Mouse (Mus musculus) frontal cortex, postnatal 36 days (tissue): Measurements from ENCODE around the gene Padi6.

Experiments used
- DNase-seq, 2 experiments: peaks; one replicate each; pipeline ENCODE4 v3.0.0; 2022; ENCODE audit warnings: low spot score in 2 of 2

Gene Padi6

DNA sequence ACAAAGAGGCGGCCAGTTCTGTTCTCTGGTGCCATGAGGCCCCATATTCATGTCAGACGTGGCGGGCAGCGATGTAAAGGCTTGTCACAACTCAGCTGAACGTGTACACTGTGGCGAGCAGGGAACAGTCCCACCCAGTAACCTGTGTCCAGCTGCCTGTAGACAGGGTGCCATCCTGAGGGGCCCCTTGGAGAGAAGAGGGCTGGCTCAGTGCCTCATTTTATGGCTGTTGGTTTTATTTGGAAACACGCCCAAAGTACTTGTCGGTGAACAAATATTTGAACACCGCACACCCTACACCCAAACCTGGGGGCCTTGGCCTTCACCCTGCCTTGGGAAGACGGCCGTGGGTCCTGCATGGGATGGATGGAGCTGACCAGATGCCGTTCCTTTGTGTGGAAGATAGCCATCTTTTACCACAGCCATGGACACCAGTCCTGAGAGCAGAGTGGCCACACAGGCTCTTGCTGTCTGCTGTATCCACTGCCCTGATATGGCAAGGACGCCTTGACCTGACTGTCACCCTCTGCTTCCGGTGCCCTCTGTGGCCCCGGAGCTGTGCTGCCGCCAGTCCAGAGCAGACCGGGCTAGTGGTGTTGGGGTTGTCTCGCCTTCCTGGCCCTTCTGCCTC, 34.0 kb downstream of the Padi6 start:
- no peak for DNase-seq

DNA sequence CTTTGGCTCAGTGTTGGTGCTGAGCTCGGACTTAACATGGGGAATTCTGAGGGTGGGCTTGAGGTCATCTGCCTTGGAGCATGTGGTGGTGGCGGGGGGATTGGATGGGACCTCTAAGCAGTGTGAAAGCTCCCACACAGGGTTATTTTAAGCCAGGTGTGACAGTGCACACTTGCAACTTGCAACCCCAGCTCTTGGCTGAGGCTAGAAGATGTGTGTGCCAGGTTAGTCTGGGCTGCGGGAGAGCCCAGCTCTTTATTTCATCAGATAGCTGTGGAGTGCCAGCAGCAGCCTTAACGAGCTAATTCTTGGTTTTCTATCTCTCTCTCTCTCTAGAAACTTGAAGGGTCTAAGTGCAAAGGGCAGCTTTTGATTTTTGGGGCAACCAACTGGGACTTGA, 34.8 kb downstream of the Padi6 start:
- no peak for DNase-seq

DNA sequence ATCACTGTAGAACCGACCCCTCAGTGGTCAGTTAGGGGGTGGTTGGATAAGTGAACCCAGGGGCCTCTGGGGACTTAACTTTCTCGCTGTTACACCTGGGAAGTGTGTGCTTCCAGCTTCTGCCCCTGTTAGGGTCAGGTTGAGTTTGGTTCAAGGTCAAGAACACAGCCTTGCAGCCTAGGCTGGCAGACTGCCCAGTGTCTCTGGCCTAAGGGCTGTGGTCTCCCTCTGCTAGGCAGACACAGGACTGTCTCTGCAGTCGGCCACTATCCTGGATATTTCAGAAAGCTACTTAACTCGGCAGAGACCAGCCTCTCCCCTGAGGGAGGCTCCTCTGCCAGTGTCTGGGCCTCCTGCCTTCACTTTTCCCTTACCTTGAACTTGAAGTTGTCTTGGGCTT, 38.3 kb downstream of the Padi6 start:
- no peak for DNase-seq

DNA sequence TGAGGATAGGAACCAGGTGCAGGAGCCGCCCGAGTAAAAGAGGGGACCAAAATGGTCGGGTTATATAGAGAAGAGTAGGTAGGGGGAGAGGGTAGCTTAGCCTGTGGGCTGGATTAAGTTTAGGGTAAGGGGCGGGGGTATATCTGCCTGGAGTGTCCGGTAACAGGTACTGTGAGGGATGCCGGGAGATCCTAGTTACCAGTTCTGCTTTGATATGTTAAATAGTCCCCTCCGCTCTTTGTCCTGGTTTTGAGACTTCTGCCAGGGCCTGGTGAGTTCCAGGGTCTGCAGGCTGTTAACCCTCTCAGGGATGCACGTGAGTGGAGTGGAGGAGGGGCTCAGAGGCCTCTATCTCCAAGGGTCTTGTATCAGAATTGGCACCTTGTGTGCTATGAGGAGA, 38.8 kb downstream of the Padi6 start:
- DNase-seq: no peak

DNA sequence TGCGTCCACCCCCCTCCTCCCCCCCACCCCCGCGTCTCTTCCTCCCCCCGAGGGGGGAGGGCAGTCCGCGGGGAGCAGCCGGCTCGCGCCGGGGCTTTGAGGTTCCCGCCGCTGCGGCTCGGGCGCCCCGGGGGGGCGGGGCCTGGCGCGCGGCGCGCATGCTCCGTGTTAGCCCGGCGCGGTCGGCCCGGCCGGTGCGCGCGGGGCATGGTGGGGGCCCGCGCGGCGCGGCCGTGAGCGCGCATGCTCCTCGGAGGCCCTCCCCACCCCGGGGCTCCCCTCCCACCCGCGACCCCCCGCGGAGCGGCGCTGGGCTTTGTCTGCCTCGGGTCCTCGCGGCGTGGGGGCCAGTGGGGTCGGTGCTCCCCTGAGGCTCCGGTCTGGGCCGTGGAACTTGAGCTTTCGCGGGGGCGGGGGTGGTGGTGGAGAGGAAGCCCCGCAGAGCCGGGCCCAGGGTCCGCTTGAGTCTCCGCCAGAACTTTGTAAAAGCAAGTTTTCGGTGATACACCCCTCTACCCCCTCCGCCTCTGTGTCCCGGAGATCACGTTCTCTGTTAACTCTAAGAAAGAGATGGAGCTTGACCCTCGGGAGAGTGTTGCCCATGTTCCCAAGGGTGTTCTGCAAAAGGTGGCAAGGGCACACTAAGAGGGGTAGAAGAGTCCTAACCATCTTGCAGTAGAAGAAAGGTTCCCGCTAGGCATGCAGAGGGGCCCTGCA, 39.7 kb downstream of the Padi6 start:
- peak; percentile 71 to 72 for DNase-seq

DNA sequence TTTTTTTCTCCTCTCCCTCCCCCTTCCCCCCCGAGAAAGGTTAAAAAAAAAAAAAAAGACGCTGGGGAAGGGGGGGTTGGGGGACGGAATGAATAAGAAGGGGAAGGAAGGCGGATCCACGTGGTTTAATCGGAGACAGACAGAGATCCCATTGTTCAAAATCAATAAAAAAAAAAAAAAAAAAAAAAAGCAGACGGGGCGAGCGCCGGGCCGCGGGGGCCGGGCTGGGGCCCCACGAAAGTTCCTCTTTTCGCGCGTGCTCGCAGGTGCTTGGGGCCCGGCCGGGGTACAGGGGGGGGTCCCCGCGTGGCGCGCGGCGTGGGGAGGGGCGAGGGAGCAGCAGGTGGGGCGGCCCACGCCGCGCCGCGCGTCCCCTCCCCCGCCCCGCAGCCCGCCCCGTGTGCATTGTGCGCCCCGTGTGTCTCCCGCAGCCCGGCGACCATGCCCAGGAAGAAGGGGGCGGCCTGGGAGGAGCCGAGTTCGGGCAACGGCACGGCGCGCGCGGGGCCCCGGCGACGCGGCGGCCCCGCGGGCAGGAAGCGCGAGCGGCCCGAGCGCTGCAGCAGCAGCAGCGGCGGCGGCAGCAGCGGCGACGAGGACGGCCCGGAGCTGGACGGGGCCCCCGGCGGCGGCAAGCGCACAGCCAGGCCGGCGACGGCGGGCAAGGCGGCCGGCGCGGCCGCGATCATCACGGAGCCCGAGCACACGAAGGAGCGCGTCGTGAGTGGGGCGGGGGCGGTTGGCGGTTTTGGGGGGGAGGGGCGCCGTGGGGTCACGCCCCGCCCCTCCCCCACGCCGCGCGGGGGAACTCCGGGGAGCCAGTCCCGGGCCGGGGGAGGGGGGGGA, 40.5 kb downstream of the Padi6 start:
- DNase-seq: no peak

DNA sequence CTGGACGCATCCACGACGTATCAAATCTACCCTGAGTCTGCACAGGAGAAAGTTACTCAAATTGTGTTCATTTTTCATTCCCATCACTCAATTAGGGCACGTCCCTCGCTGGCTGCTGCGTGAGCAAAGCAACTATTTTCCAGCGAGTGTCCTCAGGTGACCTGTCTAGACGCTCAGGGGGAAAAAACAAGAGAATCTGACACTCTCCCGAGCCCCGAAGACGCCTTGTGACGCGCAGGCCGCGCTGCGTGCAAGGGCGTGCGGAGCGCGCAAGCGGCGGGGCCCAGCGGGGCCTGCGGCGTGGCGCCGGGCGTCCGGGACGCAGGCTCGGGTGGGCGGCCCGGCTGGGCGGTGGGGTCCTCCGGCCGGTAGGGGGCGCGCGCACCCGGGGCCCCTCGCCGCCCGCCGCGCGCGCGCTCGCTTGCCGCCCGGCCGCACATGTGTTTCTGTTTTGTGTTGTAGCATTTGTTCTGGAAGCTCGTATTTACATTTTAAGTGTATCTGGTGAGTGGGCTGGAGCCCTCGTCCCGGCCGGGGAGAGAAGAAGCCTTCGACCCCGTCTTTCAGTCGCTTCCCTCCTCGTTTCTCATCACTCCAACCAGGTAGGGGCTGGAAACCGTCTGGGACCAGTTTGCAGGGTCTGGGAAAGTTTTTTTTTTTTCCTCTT, 41.3 kb downstream of the Padi6 start:
- DNase-seq: peak; percentile 76 to 81

DNA sequence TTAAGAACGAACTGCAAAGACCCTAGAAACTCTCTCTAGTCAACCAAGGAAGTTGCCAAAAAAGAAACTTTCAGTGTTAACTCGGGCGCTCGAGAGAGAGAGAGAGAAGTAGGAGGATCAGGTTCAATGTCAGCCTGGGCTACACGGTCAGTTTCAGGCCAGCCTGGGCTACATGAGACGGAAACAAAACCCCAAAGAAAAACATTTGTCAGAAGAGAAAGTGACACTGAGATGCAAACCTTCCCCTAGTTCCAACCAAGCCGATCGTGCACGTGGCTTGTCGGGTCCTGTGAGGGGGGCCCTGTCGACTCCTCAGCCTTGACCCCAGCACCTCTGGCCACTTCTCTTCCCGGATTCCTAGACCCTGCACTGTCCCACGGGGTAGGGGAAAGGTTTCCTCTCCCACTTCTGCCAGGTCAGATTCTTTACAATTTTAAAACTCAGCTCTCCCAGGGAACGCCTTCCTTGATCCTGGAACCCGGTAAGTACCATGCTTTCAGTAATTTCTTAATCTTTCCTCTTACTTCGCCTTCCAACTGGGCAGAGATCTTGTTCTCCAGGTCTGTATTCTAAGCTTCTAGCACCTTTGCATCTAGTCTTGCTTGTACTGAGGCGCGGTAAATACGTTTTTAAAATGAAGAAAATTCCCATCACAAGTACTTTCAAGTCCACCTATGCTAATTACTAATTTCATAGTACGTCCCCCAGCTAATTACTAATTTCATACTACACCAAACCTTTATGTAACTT, 42.0 kb downstream of the Padi6 start, which contains the start of gene Rcc2:
Gene Rcc2 (plus strand): TSS at position 273 of the 750 bp plus-strand sequence.
- DNase-seq: no peak

DNA sequence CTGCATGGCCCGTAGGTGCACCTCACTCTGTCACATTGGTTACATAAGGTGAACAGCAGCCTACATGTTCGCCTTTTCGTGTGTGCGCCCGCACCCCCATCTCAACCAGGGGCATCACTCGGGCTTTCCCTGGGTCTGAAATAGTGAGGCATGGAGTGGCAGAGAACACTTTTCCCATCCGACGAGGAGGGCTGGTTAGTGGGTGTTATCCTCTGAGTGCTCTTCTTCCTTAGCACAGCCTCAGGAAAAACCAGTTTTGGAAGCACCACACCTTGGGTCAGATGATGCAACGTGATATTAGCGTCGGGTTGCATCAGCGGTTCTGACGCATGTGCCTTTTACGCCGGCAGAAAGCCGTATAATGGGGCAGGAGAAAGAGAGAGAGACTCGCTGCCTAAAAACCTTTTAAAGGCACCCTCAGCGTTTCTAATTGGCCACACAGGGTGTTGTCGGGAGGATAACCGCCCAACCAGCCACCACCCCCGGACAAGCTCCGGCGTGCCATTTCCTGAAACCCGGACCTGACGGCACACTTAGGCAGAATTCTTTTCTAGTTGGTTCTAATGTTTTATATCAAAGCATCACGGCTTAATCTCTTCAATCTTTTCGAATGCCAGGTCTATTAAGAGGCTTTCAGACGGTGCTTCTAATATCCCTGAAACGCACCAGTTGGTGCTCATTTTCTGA, 42.9 kb downstream of the Padi6 start:
- DNase-seq: peak; percentile 64 to 81

DNA sequence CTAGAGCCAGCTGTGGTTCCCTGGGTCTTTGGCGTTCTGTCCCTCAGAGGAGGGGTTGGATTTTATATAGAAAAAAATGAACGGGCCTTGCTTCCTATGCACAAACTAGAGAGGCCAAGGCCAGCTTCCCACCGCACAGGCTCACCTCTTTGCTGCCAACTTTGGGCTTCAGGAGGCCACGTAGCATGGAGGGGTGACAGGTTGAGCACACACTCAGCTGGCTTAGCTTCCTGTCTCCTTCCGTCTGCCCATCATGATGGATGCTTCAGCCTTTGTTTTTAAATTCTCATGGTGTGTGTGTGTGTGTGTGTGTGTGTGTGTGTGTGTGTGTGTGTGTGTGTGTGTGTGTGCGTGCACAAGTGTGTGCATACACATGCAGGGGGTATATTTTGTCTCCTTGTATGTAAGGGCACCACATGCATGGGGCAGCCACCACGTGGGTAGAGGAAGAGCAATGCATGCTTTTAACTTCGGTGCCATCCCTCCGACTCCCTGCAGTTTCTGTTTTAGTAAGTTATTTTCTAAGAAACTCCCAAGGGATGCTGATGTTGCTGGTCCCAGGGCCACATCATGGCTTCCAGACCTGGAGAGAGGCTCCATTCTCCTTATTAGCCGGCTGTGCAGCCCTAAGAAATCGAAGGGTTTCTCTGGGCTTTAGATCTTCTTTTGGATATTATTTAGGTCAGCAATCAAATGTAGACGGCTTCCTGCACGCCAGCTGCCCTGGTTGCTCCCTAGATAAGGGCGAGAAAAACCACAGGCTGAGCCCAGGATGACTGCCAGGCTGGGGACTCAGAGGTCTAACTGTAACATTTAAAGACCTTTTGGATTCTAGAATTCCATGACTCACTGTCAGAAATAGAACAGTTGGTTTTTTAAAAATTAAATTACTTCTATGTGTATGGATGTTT, 46.5 kb downstream of the Padi6 start:
- DNase-seq: no peak

DNA sequence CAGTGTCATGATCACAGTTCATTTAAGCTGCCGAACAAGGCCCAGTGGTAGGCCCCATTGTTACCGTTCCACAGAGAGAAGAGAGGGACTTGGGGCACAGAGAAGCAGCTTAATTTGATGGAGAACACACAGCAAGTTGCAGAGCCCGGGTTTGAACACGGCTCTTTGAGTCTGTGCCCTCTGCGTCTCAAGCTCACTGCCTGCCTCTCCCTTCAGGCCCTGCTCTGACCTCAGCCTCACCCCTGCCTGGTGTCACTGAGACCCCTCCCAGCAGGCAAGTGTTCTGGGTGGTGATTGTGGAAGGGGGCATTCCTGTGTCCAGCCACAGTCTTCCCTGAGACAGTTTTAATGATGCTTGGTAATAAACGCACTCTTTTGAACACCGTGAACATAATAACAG, 47.3 kb downstream of the Padi6 start:
- no peak for DNase-seq

DNA sequence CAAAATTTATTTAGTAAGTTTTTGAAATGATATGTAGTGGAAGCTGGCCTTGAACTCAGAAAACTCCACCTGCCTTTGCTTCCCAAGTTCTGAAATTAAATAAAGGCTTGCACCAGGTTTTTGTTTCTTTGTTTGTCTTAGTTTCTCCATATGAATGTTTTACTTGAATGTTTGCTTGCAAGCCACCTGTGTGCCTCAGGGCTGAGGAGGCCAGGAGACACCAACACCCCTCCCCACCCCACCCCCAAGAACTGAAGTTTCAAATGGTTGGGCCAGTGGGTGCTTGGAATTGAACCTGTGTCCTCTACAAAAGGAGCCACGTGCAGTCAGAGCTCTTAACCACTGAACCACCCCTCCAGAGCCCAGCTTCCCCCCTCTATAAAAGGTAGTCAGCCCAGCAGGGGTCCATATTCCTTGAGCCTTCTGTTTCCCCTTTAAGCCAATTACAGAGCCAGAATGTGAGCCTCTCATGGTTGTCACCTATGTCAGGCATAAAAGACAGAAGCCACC, 47.8 kb downstream of the Padi6 start:
- DNase-seq: no peak

DNA sequence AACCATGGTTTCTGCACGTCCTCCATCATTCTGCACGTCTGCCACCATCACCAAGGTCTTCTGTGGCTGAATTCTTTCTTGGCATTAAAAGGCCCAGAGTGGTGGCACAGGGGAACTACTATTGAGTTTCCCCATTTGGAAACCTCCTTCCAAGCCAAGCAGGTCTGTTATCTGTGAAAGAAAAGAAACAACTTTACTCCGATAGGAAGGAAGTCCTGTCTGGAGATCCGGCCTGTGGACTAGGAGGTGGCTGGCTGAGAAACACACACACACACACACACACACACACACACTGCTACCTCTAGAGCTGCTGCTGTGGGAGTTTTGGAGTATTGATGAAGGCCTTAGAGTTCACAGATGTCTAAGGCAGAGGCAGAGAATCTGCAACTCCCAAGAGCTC, 48.9 kb downstream of the Padi6 start:
- no peak for DNase-seq

DNA sequence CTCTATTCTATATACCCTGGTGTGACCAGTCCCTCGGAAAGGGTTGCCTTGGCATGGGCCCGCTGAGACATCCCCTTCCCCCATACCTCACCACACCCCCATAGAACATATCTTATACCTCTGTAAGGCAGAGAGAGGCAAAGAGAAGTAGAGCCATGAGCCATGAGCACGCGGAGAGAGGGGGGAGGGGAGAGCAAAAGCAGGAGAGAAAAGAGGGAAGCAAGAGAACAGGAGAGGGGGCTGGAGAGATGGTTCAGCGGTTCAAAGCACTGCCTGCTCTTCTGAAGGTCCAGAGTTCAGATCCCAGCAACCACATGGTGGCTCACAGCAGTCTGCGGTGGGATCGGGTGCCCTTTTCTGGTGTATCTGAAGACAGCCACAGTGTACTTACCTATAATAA, 51.0 kb downstream of the Padi6 start:
- no peak for DNase-seq

DNA sequence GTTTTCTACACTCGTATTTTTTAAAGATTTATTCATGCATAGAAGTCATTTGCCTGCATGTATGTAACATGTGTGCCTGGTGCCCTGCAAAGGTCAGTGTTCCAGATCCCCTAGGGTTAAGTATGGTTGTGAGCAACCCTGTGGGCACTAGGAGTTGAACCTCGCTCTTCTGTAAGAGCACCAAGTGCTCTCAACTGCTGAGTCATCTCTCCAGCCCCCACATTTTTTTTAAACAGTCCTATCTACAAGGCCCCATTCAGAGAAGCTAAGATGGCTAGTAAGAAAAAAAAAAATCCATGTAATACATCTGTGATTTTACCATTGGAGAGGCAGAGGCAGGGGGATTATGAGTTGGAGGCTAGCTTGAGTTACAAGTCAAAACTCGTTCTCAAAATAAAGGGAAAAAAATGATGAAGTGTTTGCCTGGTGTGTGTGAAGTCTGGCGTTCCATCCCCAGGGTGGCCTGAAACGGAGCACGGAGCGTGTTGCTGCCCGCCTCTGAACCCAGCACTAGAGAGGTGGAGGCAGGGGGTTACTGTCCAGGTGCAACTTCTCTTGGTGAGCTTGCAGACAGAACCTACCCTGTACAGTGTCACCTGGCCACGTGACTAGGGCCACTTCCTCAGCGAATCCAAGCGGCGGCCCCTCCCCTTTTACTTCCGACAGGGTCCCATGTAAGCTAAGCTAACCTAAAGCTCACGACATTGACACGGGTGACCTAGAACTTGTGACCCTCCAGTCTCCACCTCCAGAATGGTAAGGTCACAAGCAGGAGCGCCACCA, 52.4 kb downstream of the Padi6 start:
- DNase-seq: no peak

DNA sequence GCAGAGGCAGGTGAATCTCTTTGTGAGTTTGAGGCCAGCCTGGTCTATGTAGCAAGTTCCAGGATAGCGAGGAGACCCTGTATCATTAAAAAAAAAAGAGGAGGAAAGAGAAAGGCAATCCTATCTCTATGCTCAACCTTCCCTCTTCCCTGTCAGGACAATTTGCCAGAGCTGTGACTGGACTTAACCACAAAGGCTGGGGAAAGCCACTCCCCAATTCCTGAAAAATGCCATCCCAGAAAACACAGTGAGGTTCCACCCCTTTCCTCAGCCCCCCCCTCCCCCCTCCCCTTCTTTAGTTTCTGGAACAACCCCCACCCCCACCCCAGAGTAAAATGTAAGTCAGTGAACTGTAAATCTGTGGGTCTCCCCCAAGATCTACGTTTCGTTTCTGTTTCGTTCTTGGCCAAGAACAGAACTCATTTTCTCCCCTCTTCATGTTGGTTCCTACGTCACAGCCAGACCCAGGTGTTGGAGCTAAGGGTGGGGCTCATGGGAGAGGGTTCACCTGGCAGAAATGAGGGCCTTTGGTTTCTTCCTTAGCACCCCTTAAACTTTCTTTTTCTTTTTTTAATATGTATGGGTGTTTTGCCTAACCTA, 53.5 kb downstream of the Padi6 start:
- no peak for DNase-seq

DNA sequence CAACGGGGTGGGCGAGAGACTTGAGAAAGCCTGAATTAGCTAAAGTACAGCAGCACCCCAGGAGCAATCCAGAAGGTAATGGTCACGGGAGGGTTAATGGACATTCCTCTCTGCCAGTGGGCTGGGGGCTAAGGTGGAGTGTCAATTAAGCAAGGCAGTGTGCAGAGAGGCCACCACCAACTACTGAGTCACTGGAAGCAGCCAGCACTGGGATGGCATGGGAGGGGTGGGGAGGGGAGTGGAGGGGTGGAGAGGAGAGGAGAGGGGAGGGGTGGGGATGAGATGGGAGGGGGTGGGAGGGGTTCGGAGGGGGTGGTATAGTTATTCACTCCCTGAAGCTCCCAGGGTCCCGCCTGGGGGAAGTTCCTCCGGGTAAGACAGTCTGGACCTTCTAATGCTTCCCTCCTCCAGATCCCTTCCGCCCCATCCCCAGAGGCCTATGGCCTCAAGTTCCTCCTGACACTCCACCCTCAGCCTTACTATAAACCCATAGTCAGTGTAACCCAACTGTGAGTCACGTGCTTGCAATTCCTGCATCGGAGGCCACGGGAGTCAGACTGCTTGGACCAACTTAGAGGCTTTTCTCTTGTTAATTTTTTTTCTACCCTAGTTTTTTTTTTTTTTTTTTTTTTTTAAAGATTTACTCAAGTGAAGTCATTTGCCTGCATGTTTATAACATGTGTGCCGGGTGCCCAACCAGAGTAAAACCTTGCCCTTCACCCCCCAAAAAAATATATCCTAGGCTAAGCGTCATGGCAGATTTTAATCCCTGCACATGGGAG, 54.2 kb downstream of the Padi6 start:
- DNase-seq: no peak

DNA sequence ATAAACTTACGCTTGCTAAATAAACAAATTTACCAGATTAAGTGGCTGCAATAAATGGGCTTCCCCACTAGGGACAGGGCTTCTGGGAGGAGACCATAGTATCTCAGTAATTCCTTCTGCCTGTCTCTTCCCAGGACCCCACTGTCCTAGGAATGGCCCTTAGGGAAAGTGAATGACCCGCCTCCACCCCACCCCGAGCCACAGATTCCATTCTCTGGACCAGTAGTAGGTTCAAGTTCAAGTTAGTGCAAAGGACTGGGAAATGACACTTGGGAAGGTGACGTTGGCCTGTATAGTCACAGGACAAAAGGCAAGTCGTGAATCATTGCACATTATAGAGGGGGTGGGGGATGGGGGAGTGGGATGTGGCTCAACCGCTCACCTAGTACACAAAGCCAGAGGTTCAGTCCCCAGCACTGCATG, 57.6 kb downstream of the Padi6 start:
- no peak for DNase-seq
